Mouse (Mus musculus) liver, postnatal 0 days (tissue): ENCODE measurements at regions not wholly inside any gene's neighbourhood (a gene's known extent, or its start where the extent isn't known, plus 50 kb on each side); places are given as distances from the start of the nearest gene placed in this dataset.

Experiments
- CTCF ChIP-seq: sonication (generic); IDR thresholded peaks from 2 replicates; pipeline ENCODE4 v1.5.1; 2016; ENCODE audit warnings: antibody characterized with exemption, low read depth
- EP300 ChIP-seq: IDR thresholded peaks from 2 replicates; pipeline ENCODE4 v1.6.1; 2016; ENCODE audit warnings: antibody characterized with exemption, low read depth, mild to moderate bottlenecking

DNA sequence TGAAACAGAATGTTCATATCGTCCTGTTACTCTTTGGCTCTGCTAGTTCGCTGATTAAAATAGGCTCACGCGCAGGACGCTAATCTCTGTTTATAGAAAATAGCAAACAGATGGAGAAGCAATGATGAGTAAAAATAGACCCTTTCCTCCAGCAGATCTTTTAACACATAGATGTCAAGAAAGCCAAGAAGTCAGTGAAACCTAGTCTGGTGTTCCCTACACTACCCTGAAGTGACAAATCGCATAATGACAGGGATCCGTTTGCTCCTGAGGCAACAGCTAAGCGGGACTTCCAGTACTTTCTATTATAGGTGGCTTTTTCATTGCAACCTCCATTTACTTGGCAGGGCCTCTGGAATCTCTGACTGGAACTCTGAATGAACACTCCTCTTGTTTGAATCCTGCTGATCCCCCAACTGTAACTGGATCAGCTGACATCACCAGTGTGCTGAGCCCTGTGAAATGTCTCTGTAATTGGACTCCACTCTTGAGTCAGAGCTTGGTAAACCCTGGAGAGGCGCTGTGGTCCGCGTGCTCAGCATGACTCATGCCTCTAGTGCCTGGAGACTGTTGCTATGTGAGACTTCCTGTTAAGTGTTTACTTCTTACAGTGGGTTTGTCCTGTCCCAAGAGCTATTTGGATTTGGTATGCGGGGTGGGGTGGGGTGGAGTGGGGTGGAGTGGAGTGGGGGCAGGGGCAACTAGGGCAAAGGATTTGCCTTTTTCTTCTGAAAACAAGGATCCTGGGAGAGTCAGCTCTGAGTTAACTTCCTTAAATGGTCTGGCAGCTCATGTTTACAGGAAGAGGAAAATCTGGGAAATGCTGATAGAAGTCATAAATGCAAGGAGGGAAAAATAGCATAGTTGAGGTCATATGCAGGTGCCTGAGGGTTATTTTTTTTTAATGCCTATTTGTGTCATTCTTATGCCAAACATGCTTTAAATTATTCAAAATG, 162.4 kb upstream of the Akr1e1 start:
- TF ChIP-seq CTCF, result peak; percentile 32; the same call in 1 of the 2 replicates
- peak; percentile 30; the same call in 1 of the 2 replicates for TF ChIP-seq EP300
